Mouse (Mus musculus) stomach, postnatal 0 days (tissue): ENCODE results near the gene Nfib.

Experiments used
- CTCF ChIP-seq: IDR thresholded peaks from 2 replicates; pipeline ENCODE4 v1.5.1; 2016; ENCODE audit warnings: antibody characterized with exemption, low read depth, mild to moderate bottlenecking, moderate library complexity
- EP300 ChIP-seq: optimal IDR thresholded peaks from 2 replicates; pipeline ENCODE3; 2016; ENCODE audit warnings: antibody characterized with exemption

DNA sequence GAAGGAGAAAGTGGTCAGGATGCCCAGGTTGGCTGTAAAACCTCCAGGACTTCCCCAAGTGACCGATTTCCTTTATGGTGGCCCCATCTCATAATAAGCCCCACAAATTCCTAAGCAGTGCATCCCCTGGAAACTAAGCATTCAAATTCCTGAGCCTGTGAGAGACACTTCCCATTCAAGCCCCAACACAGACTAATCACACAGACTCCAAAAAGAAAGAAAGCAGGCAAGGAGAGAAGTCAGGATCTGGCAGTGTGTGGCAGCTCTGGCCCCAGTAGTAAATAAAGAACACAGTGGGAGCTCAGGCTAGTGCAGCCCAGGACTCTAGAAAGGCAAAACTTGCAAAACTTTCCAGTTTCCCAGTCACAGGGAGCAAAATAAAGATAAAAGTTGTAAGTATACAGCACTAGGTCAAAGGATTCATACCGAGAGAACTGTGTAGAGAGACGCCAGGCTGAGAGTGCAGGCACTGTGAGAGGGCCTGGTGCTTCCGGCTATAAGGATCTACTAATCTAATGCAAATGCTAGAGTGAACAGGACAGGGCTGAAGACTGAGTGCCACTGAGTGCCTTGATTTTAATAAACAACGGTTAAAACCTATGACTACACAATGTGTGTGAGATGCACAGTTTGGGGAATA lies 24.8 kb upstream of the Nfib start:
- TF ChIP-seq CTCF (no peak), EP300 (no peak)
